Mouse (Mus musculus) brain, embryonic 14.5 days (tissue): ENCODE results near the gene Surf2. TPM values are rescaled to one million over a fixed set of nuclear protein-coding genes. Genes with fewer than 3 reads are reported as not detected.

ENCODE experiments used
- DNase-seq: peaks from one replicate; pipeline ENCODE4 v3.0.0-alpha.2; 2011; ENCODE audit warnings: low read depth
- CTCF ChIP-seq: fragments of 200-500 bp; IDR thresholded peaks from 2 replicates; pipeline ENCODE4 v1.5.1; 2012; ENCODE audit warnings: inconsistent platforms, mild to moderate bottlenecking, moderate library complexity, borderline replicate concordance; ENCODE audit not compliant: insufficient read depth, insufficient read length; ENCODE audit errors: extremely low read depth
- POLR2A ChIP-seq: fragments of 200-500 bp; IDR thresholded peaks from 2 replicates; pipeline ENCODE4 v1.6.1; 2012; ENCODE audit warnings: mild to moderate bottlenecking, inconsistent platforms, borderline replicate concordance; ENCODE audit not compliant: poor library complexity, insufficient read depth, insufficient read length, severe bottlenecking; ENCODE audit errors: extremely low read depth
- polyA plus RNA-seq: library from polyadenylated mRNA; depleted of rRNA; stranded (reverse); fragments of >200 nt; gene quantifications from 2 replicates; pipeline ENCODE4 v1.2.3, GENCODE M21; 2012

Gene Surf2
- polyA plus RNA-seq, 1 experiment = 51.2 TPM

GRCm38 (mm10) chr2:26908710-26909386 lies 7.3 kb upstream of the Surf2 start:
- TF ChIP-seq POLR2A (no peak), CTCF (no peak)
- DNase-seq = no peak

- TF ChIP-seq CTCF (no peak), POLR2A (no peak)
- DNase-seq = no peak
These were observed 6.8 kb upstream of the Surf2 start for GRCm38 (mm10) chr2:26909387-26909784.

GRCm38 (mm10) chr2:26910124-26910993 lies 5.8 kb upstream of the Surf2 start, which contains the start of the genes Med22 and Rpl7a:
TSS of gene Med22 (minus strand) at chr2:26910677.
TSS of gene Rpl7a (plus strand) at chr2:26910764.
- DNase-seq = peak; percentile 99
- TF ChIP-seq CTCF (no peak), POLR2A (peak; percentile 73)

GRCm38 (mm10) chr2:26910994-26911765 lies 5.0 kb upstream of the Surf2 start:
- TF ChIP-seq CTCF (no peak), POLR2A (no peak)
- DNase-seq = peak; percentile 83

- DNase-seq = no peak
- TF ChIP-seq CTCF (no peak), POLR2A (no peak)
These were observed 3.9 kb upstream of the Surf2 start for GRCm38 (mm10) chr2:26912253-26912770.

GRCm38 (mm10) chr2:26913416-26914147 lies 2.6 kb upstream of the Surf2 start:
- TF ChIP-seq POLR2A (no peak), CTCF (no peak)
- no peak for DNase-seq

- TF ChIP-seq CTCF (no peak), POLR2A (no peak)
- no peak for DNase-seq
These were observed 1.8 kb upstream of the Surf2 start for GRCm38 (mm10) chr2:26914148-26914941.

- no peak for DNase-seq
- no peak for TF ChIP-seq POLR2A
- no peak for TF ChIP-seq CTCF
These were observed 571 bp downstream of the Surf2 start for GRCm38 (mm10) chr2:26916738-26917137.

GRCm38 (mm10) chr2:26919684-26920083 lies 3.5 kb downstream of the Surf2 start:
- DNase-seq = no peak
- TF ChIP-seq CTCF (no peak), POLR2A (no peak)

- DNase-seq = no peak
- TF ChIP-seq CTCF = no peak
These were observed 4.2 kb downstream of the Surf2 start for GRCm38 (mm10) chr2:26920190-26920855.

GRCm38 (mm10) chr2:26921784-26922183 lies 5.6 kb downstream of the Surf2 start:
- no peak for DNase-seq
- TF ChIP-seq CTCF = no peak
- TF ChIP-seq POLR2A = no peak
